Mouse (Mus musculus) adrenal gland, postnatal 14 days (tissue): Measurements from ENCODE around the gene Gldc. TPM values are rescaled to one million over a fixed set of nuclear protein-coding genes. Genes with fewer than 3 reads are reported as not detected.
"Not testable (repeated sequence)": the region's sequence is repeated elsewhere in the genome, so short reads cannot be mapped to it uniquely, and the experiment has no call there.

Source experiments
- DNase-seq: peaks from one replicate; pipeline ENCODE4 v3.0.0; 2021; ENCODE audit warnings: mixed read lengths
- long read RNA-seq, 2 experiments: library from polyadenylated mRNA; stranded (forward); transcript quantifications; one replicate each; pipeline ENCODE4 v2.0.0; 2021
- total RNA-seq: library from RNA; stranded (reverse); gene quantifications from 2 replicates; pipeline ENCODE4 v1.2.3, GENCODE M21; 2021

Gldc gene
- 1.7 and 15.3 TPM in 2 replicates for total RNA-seq
- long read RNA-seq, experiment 1, partial matches to known transcripts: 1 of 3 reads
- long read RNA-seq, experiment 1, other reads (novel, unspliced or antisense): 1 of 3 reads
- long read RNA-seq, experiment 2, transcript Gldc-201 (25 exons, 3,767 nt): major isoform, 33 of 41 reads
- long read RNA-seq, experiment 2, partial matches to known transcripts: 8 of 41 reads
- long read RNA-seq, experiment 2, other reads (novel, unspliced or antisense): 0 of 41 reads

DNA sequence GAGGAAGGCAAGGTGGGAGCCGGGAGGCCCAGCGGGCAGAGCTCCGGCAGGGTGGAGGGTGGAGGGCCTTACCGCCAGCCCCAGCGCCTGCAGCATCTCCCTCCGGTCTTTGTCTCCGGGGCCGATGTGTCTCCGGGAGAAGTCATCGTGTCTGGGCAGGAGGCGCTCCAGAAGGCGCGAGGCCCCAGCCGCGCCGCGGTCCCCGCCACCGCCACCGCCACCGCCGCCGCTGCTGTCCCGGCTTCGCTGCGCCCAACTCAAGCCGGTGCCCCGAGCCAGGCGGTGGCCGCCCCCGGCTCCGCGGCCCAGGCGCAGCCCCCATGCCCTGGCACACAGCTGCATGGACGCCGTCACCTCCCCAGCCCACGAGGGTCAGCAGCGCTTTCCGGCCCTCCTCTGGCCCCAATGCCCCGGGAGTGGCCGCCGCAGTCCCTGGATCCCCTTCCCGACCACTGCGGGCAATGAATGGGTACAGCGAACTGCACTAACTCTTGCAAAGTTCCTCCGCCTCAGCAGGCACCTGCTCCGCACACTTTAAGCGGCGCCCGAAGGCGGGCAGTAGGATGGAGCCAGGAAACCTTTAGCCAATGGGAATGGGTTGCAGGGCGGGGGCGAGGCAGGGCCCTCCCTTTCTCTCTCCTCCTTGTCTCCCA is at the start of gene Gldc:
Gene Gldc, minus strand, starts transcription at position 511 of the 653 bp plus-strand sequence.
- DNase-seq: peak; percentile 44

DNA sequence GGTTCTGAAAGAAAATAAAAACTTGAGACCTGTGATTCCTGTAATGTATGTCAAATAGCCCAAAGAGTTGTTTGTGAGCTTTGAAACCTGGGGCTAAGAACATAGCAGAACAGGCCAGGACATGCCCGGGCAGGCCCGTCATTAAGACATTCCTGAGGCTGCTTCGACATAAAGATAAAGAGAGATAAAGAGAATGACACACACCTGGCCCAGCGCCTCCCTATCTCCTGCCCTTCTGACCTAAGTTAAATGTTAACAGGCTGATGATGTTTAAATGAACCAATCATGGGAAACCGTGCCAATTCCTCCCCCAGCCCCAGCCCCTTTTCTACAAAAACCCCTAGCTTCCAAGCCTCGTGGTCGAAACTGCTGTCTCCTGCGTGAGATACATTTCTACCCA is 47.4 kb upstream of the Gldc start:
- DNase-seq: not testable (repeated sequence)

DNA sequence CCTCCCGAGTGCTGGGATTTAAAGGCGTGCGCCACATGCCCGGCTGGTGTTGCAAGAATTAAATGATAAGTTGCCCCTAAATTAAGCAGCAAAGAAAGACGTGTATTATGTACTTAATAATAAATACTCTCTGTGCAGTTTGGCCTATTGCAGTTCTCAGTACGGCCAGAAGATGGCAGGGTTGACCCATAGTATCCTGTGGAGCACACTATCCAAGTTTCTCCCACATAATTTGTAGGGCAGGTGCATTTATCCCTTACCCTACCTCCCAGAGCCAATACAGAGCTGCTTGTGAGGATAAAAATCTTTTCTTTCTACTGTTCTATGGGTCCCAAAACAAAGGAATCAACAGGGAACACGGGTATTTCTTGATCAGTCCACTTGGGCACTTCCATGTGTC is 42.1 kb upstream of the Gldc start:
- DNase-seq: peak; percentile 56

DNA sequence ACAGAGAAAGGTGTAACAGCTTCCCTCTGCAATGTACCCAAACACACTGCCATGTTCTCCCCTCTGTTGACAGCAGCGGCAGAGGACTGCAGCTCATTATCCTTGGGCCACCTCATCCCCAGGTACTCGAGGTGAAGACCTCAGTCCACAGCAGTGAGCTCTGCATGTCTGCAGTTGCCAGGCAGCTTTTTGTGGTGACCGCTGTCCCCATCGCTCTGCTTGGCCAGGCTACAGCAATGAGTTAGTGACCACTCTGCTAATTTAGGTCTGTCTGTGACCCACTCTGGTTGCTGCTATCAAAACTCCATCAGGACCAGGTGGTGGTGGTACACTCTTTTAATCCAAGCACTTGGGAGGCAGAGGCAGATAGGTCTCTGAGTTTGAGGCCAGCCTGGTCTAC is 41.0 kb upstream of the Gldc start:
- no peak for DNase-seq

DNA sequence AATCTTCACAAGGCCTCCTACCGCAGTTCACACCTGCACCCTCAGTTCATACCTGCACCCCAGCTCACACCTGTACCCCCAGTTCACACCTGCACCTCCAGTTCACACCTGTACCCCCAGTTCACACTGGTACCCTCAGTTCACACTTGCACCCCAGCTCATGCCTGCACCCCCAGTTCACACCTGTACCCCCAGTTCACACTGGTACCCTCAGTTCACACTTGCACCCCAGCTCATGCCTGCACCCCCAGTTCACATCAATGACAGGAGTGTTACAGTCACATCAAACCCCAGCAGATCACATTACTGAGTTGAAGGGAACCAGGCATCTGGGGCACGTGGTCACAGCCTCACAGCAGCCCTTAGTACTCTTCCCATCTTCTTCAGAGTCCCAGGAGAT is 40.5 kb upstream of the Gldc start:
- DNase-seq: not testable (repeated sequence)

DNA sequence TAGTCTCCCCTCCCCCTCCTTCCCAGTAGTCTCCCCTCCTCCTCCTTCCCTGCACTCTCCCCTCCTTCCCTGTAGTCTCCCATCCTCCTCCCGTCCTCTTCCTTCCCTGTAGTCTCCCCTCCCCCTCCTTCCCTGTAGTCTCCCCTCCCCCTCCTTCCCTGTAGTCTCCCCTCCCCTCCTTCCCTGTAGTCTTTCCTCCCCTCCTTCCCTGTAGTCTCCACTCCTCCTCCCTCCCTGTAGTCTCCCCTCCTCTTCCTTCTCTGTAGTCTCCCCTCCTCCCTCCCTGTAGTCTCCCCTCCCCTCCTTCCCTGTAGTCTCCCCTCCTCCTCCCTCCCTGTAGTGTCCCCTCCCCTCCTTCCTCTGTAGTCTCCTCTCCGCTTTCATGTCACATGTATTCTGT is 38.8 kb upstream of the Gldc start:
- no peak for DNase-seq

DNA sequence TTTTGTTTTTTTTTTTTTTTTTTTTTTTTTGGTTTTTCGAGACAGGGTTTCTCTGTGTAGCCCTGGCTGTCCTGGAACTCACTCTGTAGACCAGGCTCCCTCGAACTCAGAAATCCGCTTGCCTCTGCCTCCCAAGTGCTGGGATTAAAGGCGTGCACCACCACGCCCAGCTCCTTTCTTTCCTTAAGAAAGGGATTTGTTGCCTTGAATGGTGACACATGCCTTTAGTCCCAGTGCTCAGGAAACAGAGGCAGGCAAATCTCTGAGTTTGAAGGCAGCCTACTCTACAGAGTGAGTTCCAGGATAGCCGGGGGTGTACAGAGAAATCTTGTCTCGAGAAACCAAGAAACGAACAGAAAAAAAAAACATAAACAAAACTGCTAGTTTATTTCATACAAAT is 33.8 kb upstream of the Gldc start:
- not testable (repeated sequence) for DNase-seq

DNA sequence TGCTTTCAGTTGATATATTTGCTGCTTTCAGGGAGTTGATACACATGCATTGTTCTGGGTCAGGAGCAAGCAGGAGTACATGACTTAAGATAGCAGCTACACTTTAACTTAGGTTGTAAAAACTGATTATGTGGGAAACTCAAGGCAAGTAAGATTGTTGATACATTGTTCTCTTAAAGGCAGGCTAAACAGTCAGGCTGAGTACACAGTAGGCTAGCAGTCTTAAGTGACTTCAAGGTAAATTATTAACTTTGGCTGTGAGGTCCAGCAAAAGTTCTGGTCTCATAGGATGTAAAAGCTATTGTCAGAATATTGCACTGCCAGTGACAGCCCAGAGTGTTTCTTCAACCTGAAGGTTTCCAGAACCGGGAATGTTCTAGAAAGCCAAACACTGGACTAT is 31.8 kb upstream of the Gldc start:
- no peak for DNase-seq

DNA sequence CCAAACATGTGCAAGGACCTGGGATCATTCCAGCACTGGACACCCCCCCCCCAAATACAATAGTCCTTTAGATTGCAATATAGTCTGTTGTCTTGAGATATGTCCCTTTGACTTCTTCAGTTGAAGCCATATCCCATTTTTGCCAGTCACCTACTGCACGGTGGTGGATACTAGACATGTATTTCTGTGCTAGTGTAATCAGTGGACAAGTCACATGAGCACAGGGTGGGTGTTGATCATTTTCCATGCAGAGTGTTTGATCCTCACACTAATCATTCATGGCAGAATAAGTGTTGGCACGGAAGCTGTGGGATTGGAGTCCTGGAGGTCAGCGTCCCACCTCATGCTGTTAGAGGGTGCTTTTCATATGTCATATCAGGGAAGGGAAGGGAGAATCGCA is 30.6 kb upstream of the Gldc start:
- no peak for DNase-seq

DNA sequence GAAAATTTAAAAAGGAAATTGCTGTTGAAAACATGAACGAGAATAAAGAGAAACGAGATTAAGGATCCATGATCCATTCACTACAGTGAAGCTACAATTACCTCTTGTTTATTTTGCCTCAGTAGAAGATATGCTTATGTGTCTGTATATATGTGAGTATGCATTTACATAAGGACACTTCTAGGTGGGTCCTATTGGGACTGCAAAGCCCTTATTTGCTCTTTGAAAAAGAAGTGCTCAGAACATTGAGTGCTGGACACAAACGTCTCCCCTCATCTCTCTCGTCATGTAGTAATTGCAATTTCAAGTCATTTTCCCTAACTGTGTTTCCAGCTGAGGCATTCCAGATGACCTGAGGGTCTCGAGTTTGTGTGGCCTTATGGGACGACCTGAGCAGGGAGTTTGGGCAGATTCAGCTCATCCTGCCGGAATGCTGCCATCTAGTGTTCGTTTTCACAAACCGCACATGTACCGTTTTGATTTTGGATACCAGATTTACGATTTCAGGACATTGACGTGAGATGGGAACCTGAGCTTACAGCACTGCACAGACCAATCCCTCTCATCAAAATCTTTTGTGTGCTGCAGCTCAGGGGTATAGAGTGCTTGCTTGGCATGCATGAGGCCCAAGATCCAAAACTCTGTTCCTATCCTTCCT is 30.1 kb upstream of the Gldc start:
- peak; percentile 49 for DNase-seq

DNA sequence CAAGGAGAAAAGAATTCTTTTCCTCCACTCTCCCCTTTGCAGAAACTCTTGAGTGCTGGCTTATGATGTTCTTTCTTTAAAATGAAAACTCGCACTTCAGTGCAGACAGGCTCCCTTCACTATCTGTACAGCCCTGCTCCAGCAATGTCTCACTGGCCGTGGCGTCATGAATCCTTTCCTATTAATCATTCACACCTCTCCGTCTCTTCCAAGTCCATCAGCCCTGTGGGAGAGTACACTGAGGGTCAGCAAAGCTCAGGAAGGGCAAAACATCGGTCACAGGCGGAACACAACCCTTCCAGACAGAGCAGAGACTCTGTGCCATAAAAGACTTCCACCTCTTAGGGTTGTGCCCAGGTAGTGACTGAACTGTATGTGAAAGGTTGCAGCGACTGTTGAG is 26.9 kb upstream of the Gldc start:
- DNase-seq: no peak

DNA sequence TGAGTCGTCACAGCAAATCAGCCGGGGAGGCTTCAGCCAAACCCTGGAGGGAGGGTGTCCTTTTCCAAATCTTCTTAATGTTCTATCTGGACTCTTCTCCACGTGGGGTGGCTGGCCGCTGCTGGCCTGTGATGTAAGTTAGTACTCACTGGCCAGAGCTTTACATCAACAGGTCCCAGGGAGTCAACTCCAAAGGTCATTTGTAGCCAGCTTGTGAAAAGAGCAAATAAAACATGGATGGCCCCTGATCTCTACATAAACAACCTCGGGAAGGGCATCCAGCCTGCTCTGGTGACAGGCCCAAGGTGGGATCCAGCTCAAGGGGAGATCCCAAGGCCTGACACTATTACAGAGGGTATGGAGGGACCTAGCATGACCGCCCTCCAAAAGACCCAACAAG is 19.8 kb upstream of the Gldc start:
- DNase-seq: no peak

DNA sequence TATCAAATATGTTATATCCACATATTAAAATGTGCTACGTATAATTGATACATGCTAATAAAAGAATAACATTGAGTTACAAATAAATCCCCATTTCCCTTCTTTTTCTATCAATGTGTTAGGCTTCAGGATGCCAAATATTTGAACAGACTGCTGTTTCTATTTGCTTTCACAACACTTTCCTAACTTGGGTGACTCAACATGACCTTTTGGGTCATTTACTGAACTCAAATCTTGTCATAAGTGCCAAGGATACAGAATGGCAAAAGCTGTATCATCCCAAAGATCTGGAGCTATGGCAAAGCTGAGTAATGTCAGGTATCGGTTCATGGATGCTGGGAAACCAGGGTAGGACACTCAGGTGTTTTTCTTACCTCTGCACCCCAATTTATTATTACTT is 12.0 kb upstream of the Gldc start:
- DNase-seq: no peak

DNA sequence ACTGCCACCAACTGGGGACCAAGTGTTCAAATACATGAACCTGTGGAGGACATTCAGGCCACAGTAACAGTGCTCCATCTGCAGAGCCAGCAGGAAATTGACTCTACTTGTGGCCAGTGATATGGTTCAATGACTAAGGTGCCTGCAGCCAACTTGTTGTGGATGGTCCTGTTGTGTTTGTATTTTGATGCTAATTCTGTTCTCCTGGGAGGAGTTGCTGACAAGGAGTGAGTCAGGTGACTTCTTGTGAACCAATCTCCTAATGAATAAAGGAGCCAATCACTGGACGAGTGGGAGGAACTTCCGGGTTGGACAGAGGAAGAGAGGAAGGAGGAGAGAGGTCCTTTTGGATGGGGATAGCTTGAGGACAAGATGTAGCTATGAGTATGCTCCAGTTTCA is 10.3 kb upstream of the Gldc start:
- DNase-seq: no peak

DNA sequence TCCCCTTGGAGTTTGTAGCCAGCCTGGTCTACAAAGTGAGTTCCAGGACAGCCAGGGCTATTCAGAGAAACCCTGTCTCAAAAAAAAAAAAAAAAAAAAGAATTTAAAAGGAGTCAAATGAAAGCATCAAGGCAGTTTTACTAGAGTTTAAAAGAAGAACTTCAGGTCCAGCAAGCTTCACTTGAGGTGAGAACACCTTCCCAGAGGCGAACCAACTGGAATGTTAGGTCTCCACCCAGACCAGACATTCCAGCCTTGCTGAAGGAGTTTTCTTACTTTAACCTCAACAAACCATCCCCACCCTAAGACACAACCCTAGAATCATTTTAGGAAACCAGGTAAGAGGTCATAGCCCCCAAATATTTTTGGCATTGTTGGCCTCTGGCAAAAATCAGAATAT is 4.8 kb upstream of the Gldc start:
- no peak for DNase-seq

DNA sequence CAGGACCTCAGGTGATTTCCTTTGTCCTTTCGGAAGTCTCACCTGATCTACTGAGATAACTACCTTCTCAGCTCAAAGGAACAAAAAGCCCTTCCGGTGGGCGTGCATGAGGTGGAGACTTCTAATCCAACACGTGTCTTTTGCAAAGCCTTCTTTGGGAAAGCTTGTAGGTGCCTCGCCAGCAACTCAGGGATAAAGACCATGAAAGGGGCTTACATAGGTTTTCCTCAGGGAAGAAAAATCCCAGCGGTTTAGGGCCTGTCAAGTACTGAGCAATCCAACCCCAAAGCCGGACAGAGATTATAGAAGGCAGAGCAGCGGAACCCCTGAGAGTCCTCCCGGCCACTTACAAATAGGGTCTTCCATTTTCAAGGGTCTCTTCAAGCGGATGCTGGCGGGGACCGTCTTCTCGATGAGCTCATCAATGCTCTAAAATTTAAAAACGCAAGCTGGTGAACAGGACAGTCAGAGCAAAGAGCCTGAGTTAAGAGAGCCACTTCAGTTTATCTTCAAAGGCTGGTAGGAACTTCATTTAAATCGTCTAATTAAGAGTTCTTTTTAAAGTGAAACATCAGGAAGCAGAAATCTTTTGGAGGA is 1.1 kb downstream of the Gldc start:
- no peak for DNase-seq

DNA sequence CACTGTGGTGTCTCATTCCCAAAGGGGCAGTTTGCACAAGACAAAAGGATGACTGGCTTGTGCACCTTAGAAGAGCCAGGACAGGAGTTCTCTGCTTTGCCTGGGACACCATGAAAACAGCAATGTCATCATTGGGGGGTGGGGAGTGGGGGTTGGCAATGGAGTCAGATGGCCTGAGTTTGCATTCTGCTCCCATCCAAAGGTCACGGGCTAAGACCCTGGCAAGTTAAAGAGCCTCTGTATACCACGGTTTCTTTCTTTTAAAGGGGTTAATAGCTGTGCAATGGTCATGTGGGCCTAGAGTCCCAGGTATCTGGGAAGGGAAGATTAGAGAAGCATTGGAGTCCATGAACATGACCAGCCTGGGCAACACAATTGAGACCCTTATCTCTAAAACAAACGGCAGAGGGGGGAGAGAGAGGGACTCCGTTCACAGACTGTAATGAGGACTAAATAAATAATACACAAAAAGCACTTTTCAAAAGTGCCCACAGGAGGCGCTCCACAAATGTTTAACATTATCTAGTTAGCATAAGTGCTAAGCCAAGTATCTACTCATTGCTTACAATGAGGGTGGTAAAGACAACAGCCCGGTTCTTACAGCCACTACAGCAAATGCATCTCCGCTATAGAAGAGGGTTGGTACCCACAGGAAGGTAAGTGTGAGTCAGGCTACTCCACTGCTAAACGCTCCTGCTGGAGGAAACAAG is 3.7 kb downstream of the Gldc start:
- DNase-seq: no peak

DNA sequence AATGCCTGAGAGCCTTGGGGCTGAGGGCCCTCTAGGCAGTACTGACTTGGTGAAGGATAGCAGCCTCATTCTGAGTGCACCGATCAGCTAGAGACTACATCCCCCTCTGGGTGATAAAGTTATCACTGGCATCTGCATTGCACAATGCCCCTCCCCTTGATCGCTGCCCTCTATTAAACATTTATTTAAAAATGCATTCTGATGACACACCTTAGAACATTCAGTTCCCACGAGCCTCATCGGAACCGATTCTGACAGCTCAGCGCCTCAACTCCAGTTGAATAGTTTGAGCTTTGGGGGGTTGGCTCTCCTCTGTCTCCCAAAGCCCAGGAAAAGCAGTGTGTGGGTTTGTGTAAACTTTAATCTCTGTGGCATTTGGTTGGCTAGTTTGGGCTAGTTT is 4.9 kb downstream of the Gldc start:
- DNase-seq: no peak

DNA sequence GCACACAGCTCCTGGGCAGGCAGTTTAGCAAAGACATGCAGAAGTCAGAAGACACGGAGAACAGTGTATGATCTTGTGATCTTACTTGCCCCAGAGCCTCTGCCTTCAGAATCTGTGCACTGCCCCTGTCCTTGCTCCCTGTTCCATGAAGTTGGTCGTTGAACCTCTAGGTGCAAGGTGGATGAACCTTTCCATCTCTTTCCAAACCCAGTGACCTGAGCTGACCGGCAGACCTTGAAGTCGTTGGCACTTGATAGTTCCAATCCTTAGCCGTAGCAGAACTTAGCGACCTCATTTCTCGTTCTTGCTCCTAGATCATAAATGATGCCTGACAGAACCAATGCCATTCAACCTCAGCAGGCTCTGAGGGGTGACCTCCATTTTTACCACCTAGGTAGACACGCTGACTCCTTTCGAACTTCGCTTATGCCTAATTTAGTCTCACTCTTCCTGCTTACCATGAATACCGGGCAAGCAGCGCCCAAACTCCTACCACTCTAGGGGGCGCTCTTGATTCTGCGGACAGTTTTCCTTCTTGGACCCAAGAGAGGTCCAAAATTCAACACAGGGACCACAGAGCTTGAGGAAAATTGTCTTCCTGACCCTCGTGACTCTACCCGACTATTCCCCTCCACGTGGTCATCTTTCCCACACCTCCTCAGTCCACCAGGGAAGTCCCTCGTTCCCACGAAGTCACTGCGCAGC is 8.3 kb downstream of the Gldc start:
- DNase-seq: no peak

DNA sequence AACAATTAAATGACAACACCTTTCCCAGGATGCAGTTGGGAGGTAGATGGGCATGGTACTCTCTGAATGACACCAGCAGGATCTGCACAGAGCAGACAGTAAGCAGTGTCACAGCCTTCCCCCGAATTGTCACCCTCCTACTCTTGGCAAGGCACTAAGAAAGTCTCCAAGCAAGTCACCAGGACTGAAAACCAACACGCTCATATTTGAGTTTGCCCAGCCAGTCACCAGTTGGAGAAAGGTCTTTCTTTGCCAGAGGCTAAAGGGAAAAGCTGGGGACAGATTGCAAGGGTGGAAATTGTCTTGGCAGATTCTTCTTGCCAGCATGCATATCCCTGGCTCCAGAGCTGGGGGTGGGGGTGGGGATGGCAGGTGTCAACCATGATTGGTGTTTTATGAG is 11.0 kb downstream of the Gldc start:
- DNase-seq: no peak

DNA sequence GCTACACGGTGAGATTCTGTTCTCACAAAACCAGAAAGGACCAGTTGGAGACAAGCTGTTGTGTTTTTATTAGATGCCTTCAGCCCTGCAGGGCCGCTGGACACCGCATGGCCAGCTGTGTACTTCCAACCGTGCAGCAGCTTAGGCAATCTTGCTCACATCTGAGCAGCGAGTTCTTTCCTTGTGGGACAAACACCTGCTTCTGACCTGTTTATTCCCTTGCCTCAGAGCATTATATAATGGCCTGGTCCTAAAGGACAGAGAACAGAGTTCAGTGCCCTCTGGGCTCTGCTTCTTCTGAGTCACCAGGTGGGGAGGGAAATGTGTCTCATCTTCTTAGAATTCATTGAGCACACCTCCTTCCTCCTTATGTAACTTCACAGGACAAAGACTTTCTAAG is 12.4 kb downstream of the Gldc start:
- DNase-seq: no peak

DNA sequence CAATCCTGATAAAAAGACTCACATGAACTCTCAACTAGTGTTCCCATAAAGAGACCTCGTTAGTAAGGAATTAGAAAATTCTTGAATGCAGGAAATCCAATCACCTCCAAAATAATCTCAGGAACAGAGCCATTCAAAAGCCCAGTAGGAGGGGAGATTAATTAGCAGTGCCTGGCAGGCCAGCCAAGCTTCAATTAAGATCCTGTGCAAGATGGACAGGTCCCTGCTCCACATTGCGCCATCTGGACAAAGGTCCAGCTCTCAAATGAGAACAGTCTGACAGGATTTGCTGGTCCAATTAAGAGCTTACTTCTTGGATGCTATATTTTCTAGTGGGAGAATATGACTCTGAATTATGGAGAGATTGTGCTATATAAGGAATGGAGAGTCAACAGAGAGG is 15.2 kb downstream of the Gldc start:
- no peak for DNase-seq
